Comparison of ENCODE assay signal across 8 mouse cellular contexts in the genomic region with DNA sequence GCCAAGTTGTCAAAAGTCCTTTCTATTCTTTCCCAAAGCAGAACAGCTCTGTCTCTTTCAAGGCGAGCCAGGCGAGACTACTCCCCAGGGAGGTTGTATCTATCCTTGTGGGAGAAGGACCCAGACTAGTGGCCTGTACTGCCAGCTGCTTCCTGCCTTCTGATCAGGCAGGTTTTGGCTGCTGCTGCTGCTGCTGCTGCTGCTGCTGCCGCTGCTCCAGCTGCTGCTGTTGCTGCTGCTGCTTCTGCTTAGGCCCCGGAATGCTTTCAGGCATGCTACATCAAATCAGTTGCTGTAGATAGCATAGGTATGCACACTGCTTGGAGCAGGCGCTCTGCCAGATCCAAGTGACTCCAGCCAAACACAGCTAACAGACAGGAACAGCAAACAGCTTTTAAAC.
DNase-seq lines count a peak whose midpoint lies in the region; ATAC-seq lines count a peak whose summit lies in the region.

No protein-coding gene starts in this region.

- no peak overlapping the region for H3K4me2 ChIP-seq in hindbrain, embryonic 12.5 days (replicated peaks)
- H3K4me2 ChIP-seq in midbrain, embryonic 15.5 days, result peak overlapping the region; percentile 15; the same call in 1 of the 2 replicates

- peak overlapping the region; percentile 68 for H3K27ac ChIP-seq in hindbrain, embryonic 12.5 days
- peak overlapping the region; percentile 80 for H3K27ac ChIP-seq in midbrain, embryonic 15.5 days

- peak overlapping the region; percentile 41 for H3K9ac ChIP-seq in hindbrain, embryonic 12.5 days
- no peak overlapping the region for H3K9ac ChIP-seq in midbrain, embryonic 15.5 days

- H3K36me3 ChIP-seq in hindbrain, embryonic 12.5 days, result no peaks in the 10 kb centered on the region
- no peaks in the 10 kb centered on the region for H3K36me3 ChIP-seq in midbrain, embryonic 15.5 days (replicated peaks)

- DNase-seq in adrenal gland, postnatal 36 days, result peak; percentile 16 to 27
- no peak for DNase-seq in adrenal gland, adult 8-10 months
- peak; percentile 36 for DNase-seq in embryo, embryonic 10.5 days (ENCODE audit: low spot score)
- DNase-seq in right cerebral cortex, postnatal 14 days, result no peak
- DNase-seq in layer of hippocampus, adult 9-11 months, result no peak
- DNase-seq in spleen, adult 12 weeks (ENCODE audit: low spot score), result no peak

- H3K27me3 ChIP-seq in hindbrain, embryonic 12.5 days, result no peaks in the 10 kb centered on the region
- no peaks in the 10 kb centered on the region for H3K27me3 ChIP-seq in midbrain, embryonic 15.5 days (replicated peaks)

- H3K4me3 ChIP-seq in hindbrain, embryonic 12.5 days, result no peak overlapping the region
- H3K4me3 ChIP-seq in midbrain, embryonic 15.5 days, result no peak overlapping the region

- H3K9me3 ChIP-seq in hindbrain, embryonic 12.5 days (replicated peaks), result no peaks in the 10 kb centered on the region
- H3K9me3 ChIP-seq in midbrain, embryonic 15.5 days, result no peaks in the 10 kb centered on the region

- WGBS in hindbrain, embryonic 12.5 days, result 14% methylated on average over 5 of the region's 5 CpGs
- 15% methylated on average over 5 of the region's 5 CpGs for WGBS in midbrain, embryonic 15.5 days

- peaks cover 28% of the 10 kb centered on the region for H3K4me1 ChIP-seq in hindbrain, embryonic 12.5 days
- peaks cover 37% of the 10 kb centered on the region for H3K4me1 ChIP-seq in midbrain, embryonic 15.5 days

- peak; percentile 43; the same call in 1 of the 2 replicates for ATAC-seq in hindbrain, embryonic 12.5 days (ENCODE audit: low FRiP score)
- peak; percentile 51 for ATAC-seq in midbrain, embryonic 15.5 days (replicated peaks)

Comparison
In these comparisons a context has a peak if more than half of its experiments do, and no peak if none do; other contexts are left out.
1. DNase-seq: peak in adrenal gland, postnatal 36 days (2 of 2) and embryo, embryonic 10.5 days (single experiment); none in adrenal gland, adult 8-10 months (single experiment), right cerebral cortex, postnatal 14 days (single experiment), layer of hippocampus, adult 9-11 months (single experiment) and spleen, adult 12 weeks (single experiment).